Mouse (Mus musculus) heart, adult 2 months (tissue): ENCODE results near the gene Tat.

ENCODE experiments used
- CTCF ChIP-seq: fragments of 200-600 bp; IDR thresholded peaks from 2 replicates; pipeline ENCODE4 v1.8.1; 2022; ENCODE audit warnings: antibody characterized with exemption, mild to moderate bottlenecking, moderate library complexity
- EP300 ChIP-seq: fragments of 200-500 bp; IDR thresholded peaks from 2 replicates; pipeline ENCODE4 v1.6.1; 2011; ENCODE audit warnings: low read depth, low read length, control low read depth; ENCODE audit not compliant: insufficient read depth

- TF ChIP-seq CTCF = no peak
- TF ChIP-seq EP300 = no peak
Observed at GRCm38 (mm10) chr8:110034331-110034730, 44.1 kb downstream of the Tat start.
